Mouse (Mus musculus) adrenal gland, adult 2 months (tissue): ENCODE measurements at regions not wholly inside any gene's neighbourhood (a gene's known extent, or its start where the extent isn't known, plus 50 kb on each side); places are given as distances from the start of the nearest gene placed in this dataset.

ENCODE experiments used
- DNase-seq: peaks from one replicate; pipeline ENCODE4 v3.0.0; 2021

GRCm38 (mm10) chr11:112886139-112886538 lies 104.1 kb downstream of the Sox9 start:
- no peak for DNase-seq

- DNase-seq, result no peak
Observed at GRCm38 (mm10) chr11:112889760-112890159, 107.7 kb downstream of the Sox9 start.

DNA sequence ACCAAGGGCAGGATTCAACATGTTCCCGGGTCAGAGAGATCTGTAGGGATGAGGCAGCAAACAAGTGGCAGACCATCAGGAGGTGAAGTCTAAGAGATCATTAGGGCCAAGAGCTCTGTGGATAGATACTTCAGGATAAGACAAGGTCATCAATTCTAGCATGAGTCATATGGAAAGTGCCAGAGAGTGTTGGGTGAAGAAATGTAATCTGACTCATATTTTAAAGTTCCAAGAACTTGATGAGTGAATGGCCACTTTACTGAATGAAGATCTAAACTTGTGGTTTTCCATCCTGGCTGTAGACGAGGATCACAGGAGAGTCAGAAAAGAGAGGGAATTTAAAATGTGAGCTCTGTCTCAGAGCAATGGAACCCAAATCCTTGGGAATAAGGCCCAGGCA lies 115.6 kb downstream of the Sox9 start:
- peak; percentile 7 for DNase-seq

GRCm38 (mm10) chr11:112902618-112903017 lies 120.6 kb downstream of the Sox9 start:
- no peak for DNase-seq

DNA sequence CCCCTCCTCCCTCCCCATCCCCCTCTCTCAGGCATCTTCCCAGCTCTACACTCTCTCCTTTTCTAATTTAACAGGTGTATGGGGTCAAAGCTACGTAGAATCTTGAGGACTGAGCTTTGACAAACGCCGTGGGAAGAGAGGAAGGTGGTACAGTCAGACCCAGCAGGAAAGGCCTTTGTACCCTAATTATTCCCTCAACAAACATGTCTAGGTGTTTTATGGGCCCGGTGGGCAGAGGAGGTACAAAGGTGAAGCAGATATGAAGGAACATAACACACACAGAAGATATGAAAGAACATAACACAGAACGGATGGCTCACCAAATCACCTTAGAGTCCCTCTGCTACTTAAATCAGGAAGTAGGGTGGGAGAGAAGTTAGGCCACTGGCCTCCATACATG lies 128.3 kb downstream of the Sox9 start:
- DNase-seq, result no peak

- no peak for DNase-seq
Observed at GRCm38 (mm10) chr11:112912875-112913274, 130.9 kb downstream of the Sox9 start.

- DNase-seq, result no peak
Observed at GRCm38 (mm10) chr11:112916923-112917322, 134.9 kb downstream of the Sox9 start.

- DNase-seq, result no peak
Observed at GRCm38 (mm10) chr11:112920131-112920530, 138.1 kb downstream of the Sox9 start.

DNA sequence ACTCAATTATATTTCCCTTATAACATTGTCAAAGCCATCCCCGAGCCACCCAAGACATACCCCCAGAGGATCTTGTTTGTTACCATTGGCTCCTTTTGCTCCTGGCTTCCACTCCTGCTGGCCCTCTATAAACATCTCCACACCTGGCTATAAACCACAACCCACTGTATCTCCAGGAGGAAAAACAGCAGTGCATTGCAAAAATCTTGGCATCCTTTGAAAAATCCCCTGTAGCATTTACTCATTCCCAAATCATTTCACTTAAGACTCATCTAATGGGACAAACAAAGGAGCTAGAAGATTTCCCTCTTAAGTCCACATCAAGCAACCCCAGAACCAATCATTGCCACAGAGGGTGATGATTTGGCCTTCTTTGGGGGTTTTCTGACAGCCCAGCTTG lies 142.6 kb downstream of the Sox9 start:
- DNase-seq, result no peak

DNA sequence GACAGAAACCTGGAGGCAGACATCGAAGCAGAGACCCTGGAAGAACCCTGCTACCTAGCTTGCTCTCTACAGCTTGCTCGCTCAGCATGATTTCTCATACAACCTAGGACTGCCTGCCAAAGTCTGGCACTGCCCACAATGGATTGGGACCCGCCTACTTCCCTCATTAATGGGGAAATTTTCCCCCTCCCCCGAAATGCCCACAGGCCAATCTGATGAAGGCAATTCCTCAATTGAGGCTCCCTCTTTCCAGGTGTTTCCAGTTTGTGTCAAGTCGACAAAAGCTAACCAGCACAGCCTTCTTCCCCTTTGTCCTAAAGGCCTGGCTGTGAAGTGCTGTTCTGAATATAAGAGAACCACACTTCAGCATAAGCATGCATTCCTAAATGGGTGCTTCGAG lies 143.1 kb downstream of the Sox9 start:
- DNase-seq, result no peak

GRCm38 (mm10) chr11:112926330-112927025 lies 144.5 kb downstream of the Sox9 start:
- peak; percentile 32 for DNase-seq

DNA sequence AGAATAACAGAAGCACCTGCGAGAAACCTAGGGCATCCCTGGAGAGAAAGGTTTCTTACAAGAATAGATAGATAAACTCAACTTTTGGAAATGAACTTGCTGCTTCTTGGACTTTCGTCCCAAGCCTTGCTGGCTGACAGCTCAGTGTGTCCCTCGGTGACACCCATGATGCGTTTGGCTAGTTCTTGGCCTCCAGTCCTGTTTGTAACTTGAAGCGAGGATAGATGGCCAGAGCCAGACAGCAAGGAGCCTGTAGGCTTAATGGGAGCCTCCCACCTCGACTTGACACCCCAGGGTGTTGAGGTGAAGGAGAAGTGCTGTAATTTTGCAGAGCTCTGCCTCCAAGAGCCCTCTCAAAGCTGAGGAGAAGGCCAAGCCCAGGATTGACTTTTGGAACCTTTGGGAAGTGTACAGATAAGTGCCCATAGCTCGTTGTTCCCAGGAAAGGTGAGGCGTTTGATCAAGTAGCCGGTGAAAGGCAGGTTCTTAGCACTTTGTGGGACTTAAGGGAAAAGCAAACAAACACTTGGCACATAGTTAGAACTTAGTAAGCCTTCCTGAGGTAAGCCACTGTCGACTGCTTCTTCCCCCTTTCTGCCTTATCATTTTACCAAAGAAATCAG lies 148.3 kb downstream of the Sox9 start:
- DNase-seq, result no peak

DNA sequence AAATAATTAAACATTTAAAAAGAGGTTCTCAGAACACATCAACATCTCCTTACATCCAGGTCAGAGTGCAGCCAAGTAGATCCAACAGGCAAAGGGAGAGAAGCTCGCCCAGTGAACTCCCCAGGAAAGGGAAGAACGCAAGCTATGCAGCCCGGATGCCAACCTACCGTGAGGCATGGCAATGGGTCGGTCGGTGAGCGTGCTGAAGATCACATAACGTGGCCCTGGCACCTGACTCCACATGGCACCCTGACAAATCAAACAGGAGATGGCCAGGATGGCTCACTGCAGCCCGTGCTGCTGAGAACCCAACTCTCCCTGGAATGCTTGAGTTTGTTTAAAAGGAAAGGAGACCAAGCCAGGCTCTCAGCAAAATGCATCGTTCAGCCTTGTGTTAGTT lies 156.0 kb downstream of the Sox9 start:
- DNase-seq, result no peak

DNA sequence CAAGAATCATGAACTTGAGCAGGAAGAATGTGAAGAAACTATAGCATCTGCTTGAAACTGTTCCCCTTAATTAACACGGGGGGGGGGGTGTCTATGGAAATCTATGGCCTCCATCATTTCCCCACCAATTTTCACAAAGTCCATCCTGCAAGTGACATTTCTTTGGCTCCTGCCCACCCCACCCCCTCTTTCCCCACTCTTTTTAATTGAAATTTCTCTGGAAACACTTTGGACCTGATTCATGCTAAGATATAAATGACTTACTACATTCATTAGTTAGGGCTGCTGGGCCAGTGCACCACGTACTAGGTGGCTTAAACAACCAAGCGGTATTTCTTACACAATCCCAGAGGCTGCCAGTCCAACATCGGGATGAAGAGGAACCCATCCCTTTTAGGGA lies 169.4 kb downstream of the Sox9 start:
- no peak for DNase-seq

GRCm38 (mm10) chr11:112952356-112952755 lies 170.3 kb downstream of the Sox9 start:
- no peak for DNase-seq

DNA sequence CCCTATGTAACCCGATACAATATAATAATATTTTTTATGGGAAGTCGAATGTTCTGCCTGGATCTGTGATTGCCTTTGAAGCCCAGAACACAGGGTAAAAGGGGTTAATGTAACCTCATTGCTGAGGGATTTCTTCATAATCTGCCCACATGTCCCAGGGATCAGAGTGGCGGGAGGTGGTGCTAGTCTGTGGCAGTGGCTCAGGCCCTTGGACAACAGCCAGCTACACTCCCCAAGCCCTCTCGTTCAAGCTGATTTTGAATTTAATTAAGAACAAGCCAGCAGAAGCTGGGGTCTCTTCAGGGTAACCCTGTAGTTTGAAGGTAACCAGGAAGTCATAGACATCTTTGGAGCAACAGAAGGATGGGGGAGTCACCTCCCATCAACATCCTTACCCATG lies 171.5 kb downstream of the Sox9 start:
- DNase-seq, result no peak

- DNase-seq, result peak; percentile 16
Observed at GRCm38 (mm10) chr11:112956748-112957440, 174.9 kb downstream of the Sox9 start.

GRCm38 (mm10) chr11:112959609-112960008 lies 177.6 kb downstream of the Sox9 start:
- DNase-seq, result no peak

DNA sequence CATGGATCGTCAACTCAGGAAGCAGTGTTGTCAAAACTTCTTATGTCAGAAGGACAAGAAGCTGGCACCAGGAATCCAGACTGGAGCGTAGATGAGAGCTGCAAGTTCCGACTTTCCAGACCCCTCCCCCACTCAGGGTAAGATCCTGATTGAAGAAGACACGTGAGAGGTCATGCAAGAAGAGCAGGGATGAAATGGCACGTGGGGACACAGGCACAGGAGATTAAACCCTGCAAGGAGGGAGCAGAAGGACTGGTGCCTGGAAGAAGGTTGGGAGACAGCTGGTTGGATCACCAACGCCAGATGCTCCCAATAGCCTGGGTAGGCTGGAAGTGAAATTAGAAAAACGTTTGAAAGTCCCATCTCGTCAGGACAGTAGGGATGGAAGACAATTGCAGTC lies 191.3 kb downstream of the Sox9 start:
- DNase-seq, result no peak

DNA sequence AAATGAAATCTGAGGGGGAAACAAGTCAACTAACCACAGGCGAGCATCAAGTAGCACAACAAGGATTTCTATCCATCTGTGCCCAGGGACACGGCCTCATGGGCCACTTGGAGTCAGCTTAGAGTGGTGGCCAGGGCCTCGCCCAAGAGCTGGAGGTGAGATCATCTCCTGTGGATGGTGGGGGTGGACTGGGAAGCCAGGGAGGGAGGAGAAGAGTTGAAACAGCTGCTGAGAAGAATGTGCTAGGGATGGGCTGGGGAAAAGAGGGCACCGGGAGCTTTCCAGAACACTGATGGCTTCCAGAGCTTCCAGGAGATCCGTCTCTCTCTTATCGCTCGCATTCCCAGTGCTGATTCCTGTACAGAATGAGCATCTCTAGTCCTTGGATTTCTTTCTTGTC lies 192.9 kb downstream of the Sox9 start:
- DNase-seq, result no peak

DNA sequence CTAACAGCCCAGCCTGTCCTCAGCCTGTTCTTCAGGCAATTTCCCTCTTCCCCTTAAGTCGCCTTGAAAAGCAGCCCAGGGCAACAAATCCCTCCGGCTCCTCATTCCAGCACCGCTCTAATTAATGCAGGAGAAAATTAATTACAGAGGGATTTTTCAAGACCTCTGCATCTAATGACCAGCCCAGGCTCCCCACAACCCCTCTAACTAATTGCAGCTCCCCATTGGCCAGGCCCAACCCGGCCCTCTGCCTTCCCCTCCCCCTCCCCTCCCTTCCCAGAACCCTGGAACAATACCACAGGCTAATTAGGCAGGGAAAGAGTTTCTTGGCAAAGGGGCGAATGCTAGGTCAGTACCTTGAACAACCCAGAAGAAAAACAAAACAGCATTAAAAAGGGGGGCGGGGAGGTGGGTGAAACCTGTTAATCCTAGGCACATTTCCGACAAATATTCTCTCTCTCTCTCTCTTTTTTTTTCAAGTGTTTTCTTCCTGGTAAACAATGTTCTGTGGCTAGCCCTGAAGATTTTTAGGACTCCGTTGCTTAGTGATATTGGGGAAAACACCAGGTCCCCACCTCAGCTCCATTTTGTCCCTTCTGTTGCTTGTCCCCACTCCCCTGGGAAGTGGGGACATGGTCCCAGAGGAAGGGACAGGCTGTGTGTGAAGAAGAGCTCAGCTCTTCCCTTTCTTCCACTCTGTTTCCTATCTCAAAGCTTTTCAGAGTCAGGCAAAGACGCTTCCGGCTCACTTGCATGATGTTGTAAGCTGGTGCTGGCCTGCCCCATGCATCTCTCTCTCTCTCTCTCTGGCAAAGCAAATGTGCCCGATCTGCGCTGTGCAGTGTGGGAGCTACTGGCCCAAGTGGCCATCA lies 195.1 kb downstream of the Sox9 start:
- DNase-seq, result no peak

DNA sequence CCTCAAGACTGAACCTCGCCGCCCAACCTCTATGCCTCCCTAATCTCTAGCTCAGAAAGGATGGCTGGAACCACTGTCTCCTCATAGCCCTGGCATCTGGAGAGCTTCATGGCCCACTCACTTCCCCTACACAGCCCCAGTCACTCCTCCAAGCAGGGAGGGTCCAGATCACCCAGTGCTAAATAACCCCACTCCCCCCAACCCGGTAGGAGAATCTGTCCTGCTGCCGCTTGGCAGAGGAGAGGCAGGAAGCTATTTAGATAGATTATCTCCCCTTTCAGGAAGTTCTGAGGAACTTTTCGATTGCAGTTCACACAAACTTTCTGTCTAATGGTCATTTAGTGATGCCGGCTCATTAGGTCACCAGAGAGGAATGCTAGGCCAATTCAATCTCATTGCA lies 196.9 kb downstream of the Sox9 start:
- no peak for DNase-seq

- no peak for DNase-seq
Observed at GRCm38 (mm10) chr11:112979413-112979812, 197.4 kb downstream of the Sox9 start.
